In genomic region chr11:58189675-58190074, GRCm38 (mm10) we compare ENCODE assay signal across 17 mouse cellular contexts.
"Had no signal": no experiment of that assay in that cellular context is flagged by ENCODE, and none has a peak within 500 bp of the region (broad histone marks: within the 10 kb centered on the region; RNA-seq: fewer than 3 reads in every experiment).

No protein-coding gene starts in this region.

- H3K9me3 ChIP-seq: lung, embryonic 15.5 days; megakaryocyte, embryonic 14.5 days; midbrain, embryonic 13.5 days; midbrain, embryonic 15.5 days; neural tube, embryonic 12.5 days; stomach, embryonic 15.5 days had no signal

- H3K36me3 ChIP-seq: lung, embryonic 15.5 days; midbrain, embryonic 13.5 days; midbrain, embryonic 15.5 days; neural tube, embryonic 12.5 days; stomach, embryonic 15.5 days had no signal

- ATAC-seq: lung, postnatal 0 days; midbrain, embryonic 13.5 days; midbrain, embryonic 15.5 days had no signal

- H3K27me3 ChIP-seq: lung, embryonic 15.5 days; megakaryocyte, embryonic 14.5 days; midbrain, embryonic 13.5 days; midbrain, embryonic 15.5 days; neural tube, embryonic 12.5 days; stomach, embryonic 15.5 days had no signal

- H3K4me1 ChIP-seq: midbrain, embryonic 13.5 days; midbrain, embryonic 15.5 days; neural tube, embryonic 12.5 days had no signal

- H3K4me3 ChIP-seq: lung, embryonic 15.5 days; megakaryocyte, embryonic 14.5 days; midbrain, embryonic 13.5 days; midbrain, embryonic 15.5 days; neural tube, embryonic 12.5 days; stomach, embryonic 15.5 days had no signal

- H3K27ac ChIP-seq: lung, embryonic 15.5 days; macrophage; midbrain, embryonic 13.5 days; midbrain, embryonic 15.5 days; neural tube, embryonic 12.5 days; stomach, embryonic 15.5 days; stomach, postnatal 0 days had no signal

- DNase-seq: lung, adult 2 months; lung, postnatal 14 days; lung, postnatal 36 days; right cerebral cortex, postnatal 14 days; thymus, adult 2 months; thymus, postnatal 25 days; thymus, postnatal 4 days had no signal

- H3K4me2 ChIP-seq: lung, embryonic 15.5 days; midbrain, embryonic 11.5 days; midbrain, embryonic 13.5 days; midbrain, embryonic 15.5 days; neural tube, embryonic 12.5 days; stomach, embryonic 15.5 days had no signal

- H3K9ac ChIP-seq: lung, embryonic 15.5 days; midbrain, embryonic 13.5 days; midbrain, embryonic 15.5 days; neural tube, embryonic 12.5 days; stomach, embryonic 15.5 days had no signal
